Mouse (Mus musculus) hindbrain, embryonic 11.5 days (tissue): ENCODE measurements around the gene Ankrd23. TPM values are rescaled to one million over a fixed set of nuclear protein-coding genes. Genes with fewer than 3 reads are reported as not detected.

Source experiments
- ATAC-seq: fragments of 200-750 bp; cut with Nextera tagmentation; 2 replicates; pipeline ENCODE4 v1.8.0; 2017; ENCODE audit warnings: mild to moderate bottlenecking, moderate TSS enrichment, moderate library complexity; ENCODE audit not compliant: low FRiP score
- DNase-seq: peaks from one replicate; pipeline ENCODE4 v3.0.0-alpha.2; 2015; ENCODE audit warnings: low spot score
- H3K27ac ChIP-seq: fragments of 300-500 bp; sonication (generic); 2 replicates; pipeline ENCODE4 v1.5.1; 2014; ENCODE audit warnings: mild to moderate bottlenecking, low read depth, low read length
- H3K27me3 ChIP-seq: fragments of 300-500 bp; sonication (generic); 2 replicates; pipeline ENCODE4 v1.6.1; 2014; ENCODE audit warnings: mild to moderate bottlenecking, low read length, moderate library complexity, mixed read lengths; ENCODE audit not compliant: control insufficient read depth, insufficient read depth
- H3K36me3 ChIP-seq: fragments of 300-500 bp; sonication (generic); 2 replicates; pipeline ENCODE4 v1.6.1; 2014; ENCODE audit warnings: mild to moderate bottlenecking, low read length, moderate library complexity, mixed read lengths; ENCODE audit not compliant: control insufficient read depth, insufficient read depth
- H3K4me1 ChIP-seq: fragments of 300-500 bp; sonication (generic); replicated peaks from 2 replicates; pipeline ENCODE4 v1.6.1; 2014; ENCODE audit warnings: low read length, mixed read lengths; ENCODE audit not compliant: control insufficient read depth, insufficient read depth
- H3K4me2 ChIP-seq: fragments of 300-500 bp; sonication (generic); replicated peaks from 2 replicates; pipeline ENCODE4 v1.6.1; 2014; ENCODE audit warnings: mild to moderate bottlenecking, low read depth, low read length
- H3K4me3 ChIP-seq: fragments of 300-500 bp; sonication (generic); 2 replicates; pipeline ENCODE4 v1.5.1; 2014; ENCODE audit warnings: low read depth, low read length
- H3K9ac ChIP-seq: fragments of 300-500 bp; sonication (generic); 2 replicates; pipeline ENCODE4 v1.6.1; 2014; ENCODE audit warnings: low read depth, low read length
- H3K9me3 ChIP-seq: fragments of 300-500 bp; sonication (generic); 2 replicates; pipeline ENCODE4 v1.6.1; 2016; ENCODE audit warnings: low read length; ENCODE audit not compliant: control insufficient read depth
- WGBS: fragments of 180-500 bp; shearing (Covaris S2); extraction: QIAGEN DNeasy Blood & Tissue Kit; methylation state at CpG from one replicate; pipeline ENCODE4 v1.1.7; 2014; 5-methylcytosine and 5-hydroxymethylcytosine counted together
- polyA plus RNA-seq: library from polyadenylated mRNA; unstranded; fragments of >200 nt; fragmentation: Nextera tagmentation; extraction: Ambion mirVana; gene quantifications from 2 replicates; pipeline ENCODE4 v1.2.1, GENCODE M21; 2014

Ankrd23 gene
- polyA plus RNA-seq, 1 experiment from 2014 or later: 6.8 TPM

DNA sequence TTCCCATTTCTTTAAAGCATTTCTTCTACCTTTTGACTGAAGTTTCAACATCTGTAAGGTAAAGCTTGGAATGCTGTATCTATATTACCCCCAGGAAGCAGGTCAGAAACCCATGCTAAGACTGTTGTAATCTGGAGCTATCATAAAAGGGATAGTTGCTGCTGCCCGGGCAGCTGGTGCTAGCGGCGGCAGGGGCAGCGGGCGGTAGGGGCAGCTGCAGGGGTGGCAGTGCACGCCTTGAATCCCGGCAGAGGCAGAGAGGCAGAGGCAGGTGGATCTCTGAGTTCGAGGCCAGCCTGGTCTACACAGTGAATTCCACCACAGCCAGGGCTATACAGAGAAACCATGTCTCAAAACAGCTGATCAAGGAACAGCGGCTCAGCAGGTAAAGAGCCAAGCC lies 6.2 kb upstream of the Ankrd23 start:
- Histone ChIP-seq H3K4me1 (no peaks in the 10 kb centered on the region; the same call in 1 of the 2 replicates), H3K9ac (no peak overlapping the region), H3K36me3 (no peaks in the 10 kb centered on the region; the same call in 1 of the 2 replicates), H3K27ac (no peak overlapping the region), H3K4me2 (no peak overlapping the region), H3K9me3 (no peaks in the 10 kb centered on the region), H3K27me3 (no peaks in the 10 kb centered on the region), H3K4me3 (no peak overlapping the region)
- WGBS: 94% methylated on average over 9 of the region's 9 CpGs
- no peak for ATAC-seq
- no peak for DNase-seq

DNA sequence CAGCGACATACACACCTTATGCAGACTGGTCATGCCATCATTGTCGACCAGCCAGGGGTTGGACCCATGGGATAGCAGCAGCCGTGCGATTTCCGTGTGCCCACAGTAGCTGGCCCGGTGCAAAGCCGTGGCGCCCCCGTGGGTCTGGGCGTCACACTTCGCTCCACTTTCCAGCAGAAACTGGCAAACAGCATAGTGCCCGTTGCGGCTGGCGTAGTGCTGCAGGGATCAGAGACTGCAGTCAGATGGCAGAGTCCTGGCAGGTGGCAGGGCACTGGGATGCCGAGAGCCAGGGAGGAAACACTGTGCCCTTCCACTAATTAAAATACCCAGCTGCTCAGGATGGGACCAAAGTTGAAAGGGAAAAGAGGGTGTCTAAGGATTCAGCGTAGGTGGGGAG lies 5.2 kb upstream of the Ankrd23 start:
- no peaks in the 10 kb centered on the region for H3K27me3 ChIP-seq
- no peak overlapping the region for H3K4me2 ChIP-seq
- no peak overlapping the region for H3K4me3 ChIP-seq
- no peaks in the 10 kb centered on the region; the same call in 1 of the 2 replicates for H3K36me3 ChIP-seq
- no peak for ATAC-seq
- DNase-seq: no peak
- no peaks in the 10 kb centered on the region for H3K4me1 ChIP-seq
- H3K9ac ChIP-seq: no peak overlapping the region
- H3K9me3 ChIP-seq: no peaks in the 10 kb centered on the region
- H3K27ac ChIP-seq: no peak overlapping the region
- 96% methylated on average over 16 of the region's 16 CpGs for WGBS

DNA sequence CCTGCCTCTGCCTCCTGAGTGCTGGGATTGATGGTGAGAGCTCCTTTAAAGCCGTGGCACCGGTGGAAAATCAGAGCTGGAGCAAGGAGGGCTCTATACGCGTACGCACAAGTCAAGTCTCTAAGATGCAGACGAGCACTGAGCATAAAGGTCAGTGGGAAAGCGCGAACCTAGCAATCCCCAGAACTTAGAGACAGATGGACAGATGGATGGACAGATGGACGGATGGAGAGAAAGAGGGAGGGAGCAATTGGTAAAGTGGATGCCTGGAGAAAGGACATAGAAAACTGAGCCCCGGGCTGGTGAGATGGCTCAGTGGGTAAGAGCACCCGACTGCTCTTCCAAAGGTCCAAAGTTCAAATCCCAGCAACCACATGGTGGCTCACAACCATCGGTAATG lies 4.1 kb upstream of the Ankrd23 start:
- no peaks in the 10 kb centered on the region for H3K27me3 ChIP-seq
- no peak for DNase-seq
- no peak overlapping the region for H3K9ac ChIP-seq
- no peak overlapping the region for H3K4me2 ChIP-seq
- H3K27ac ChIP-seq: no peak overlapping the region
- no peak for ATAC-seq
- no peak overlapping the region for H3K4me3 ChIP-seq
- no peaks in the 10 kb centered on the region for H3K9me3 ChIP-seq
- 92% methylated on average over 12 of the region's 12 CpGs for WGBS
- H3K36me3 ChIP-seq: no peaks in the 10 kb centered on the region; the same call in 1 of the 2 replicates
- no peaks in the 10 kb centered on the region for H3K4me1 ChIP-seq

DNA sequence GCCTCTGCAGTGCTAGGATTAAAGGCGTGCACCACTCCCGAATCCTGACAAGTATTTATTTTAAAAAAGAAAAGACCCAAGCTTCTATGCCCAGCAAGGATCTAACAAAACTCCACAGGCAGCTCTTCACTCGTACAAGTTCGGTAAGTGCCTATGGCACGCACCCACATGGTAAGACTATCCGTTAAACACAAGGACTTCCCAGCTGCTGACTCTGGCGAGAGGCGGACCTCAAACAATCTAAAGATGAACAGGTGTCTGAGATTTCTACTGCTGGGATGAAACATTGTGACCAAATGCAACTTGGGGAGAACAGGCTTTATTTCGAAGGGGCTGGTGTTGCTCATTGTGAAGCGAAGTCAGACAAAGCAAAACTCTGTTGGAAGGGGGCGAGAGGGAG lies 3.4 kb upstream of the Ankrd23 start:
- H3K27me3 ChIP-seq: no peaks in the 10 kb centered on the region
- H3K4me3 ChIP-seq: no peak overlapping the region
- ATAC-seq (no peak), DNase-seq (no peak)
- no peak overlapping the region for H3K9ac ChIP-seq
- no peaks in the 10 kb centered on the region; the same call in 1 of the 2 replicates for H3K36me3 ChIP-seq
- no peaks in the 10 kb centered on the region for H3K9me3 ChIP-seq
- no peak overlapping the region for H3K4me2 ChIP-seq
- WGBS: 90% methylated on average over 11 of the region's 11 CpGs
- no peak overlapping the region for H3K27ac ChIP-seq
- H3K4me1 ChIP-seq: no peaks in the 10 kb centered on the region

DNA sequence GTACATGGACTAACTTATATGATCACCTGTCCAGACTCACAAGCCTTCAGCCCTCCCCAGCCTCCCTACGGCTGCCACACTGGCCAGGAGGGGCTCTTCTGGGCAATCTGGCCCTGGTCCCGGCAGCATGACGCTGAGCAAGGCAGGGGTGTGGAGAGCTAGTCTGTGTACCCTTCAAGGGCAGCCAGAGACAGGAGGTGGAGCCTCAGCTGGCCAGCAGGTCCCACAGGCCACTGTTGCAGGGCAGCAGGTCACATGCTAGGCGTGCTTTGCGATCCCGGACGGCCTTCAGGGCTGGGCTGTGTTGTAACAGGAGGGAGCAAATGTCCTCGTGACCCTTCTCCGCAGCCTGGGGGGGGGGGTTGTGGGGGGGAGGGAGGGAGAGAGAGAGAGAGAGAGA lies 2.5 kb upstream of the Ankrd23 start, which contains the start of gene Gm42417:
Gene Gm42417, minus strand, starts transcription at position 244 of the 400 bp plus-strand sequence.
- DNase-seq: no peak
- 45% methylated on average over 9 of the region's 9 CpGs for WGBS

DNA sequence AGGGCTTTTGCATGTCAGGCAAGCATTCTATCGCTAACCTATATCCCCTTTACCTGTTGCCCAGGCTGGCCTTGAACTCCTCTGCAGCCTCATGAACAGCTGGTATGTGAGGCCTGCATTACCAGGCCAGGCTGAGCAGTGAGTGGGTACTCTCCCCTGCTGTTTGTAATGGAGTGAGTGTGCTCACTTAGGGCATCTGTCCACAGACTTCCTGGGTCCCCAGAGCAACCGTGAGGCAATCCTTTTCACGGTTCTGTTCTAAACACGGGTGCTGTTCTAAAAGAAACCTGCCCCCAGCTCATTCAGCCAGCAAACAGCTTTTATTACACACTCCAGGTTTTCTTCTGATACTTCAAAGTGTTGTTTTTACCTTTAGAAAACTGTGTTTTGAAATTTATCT lies 2.0 kb upstream of the Ankrd23 start:
- no peak overlapping the region for H3K4me3 ChIP-seq
- no peak overlapping the region for H3K27ac ChIP-seq
- no peaks in the 10 kb centered on the region for H3K27me3 ChIP-seq
- H3K4me2 ChIP-seq: no peak overlapping the region
- WGBS: 88% methylated on average over 4 of the region's 4 CpGs
- ATAC-seq (no peak), DNase-seq (no peak)
- H3K9me3 ChIP-seq: no peaks in the 10 kb centered on the region
- no peaks in the 10 kb centered on the region for H3K4me1 ChIP-seq
- no peak overlapping the region for H3K9ac ChIP-seq
- H3K36me3 ChIP-seq: no peaks in the 10 kb centered on the region; the same call in 1 of the 2 replicates

More for the DNA sequence above, 2.5 kb upstream of the Ankrd23 start, which contains the start of gene Gm42417:
- no peaks in the 10 kb centered on the region for H3K4me1 ChIP-seq
- H3K4me3 ChIP-seq: no peak within 1 kb of the TSS
- H3K27ac ChIP-seq: no peak within 1 kb of the TSS
- H3K9me3 ChIP-seq: no peaks in the 10 kb centered on the region
- no peaks in the 10 kb centered on the region; the same call in 1 of the 2 replicates for H3K36me3 ChIP-seq
- no peaks in the 10 kb centered on the region for H3K27me3 ChIP-seq
- H3K4me2 ChIP-seq: no peak within 1 kb of the TSS
- H3K9ac ChIP-seq: no peak within 1 kb of the TSS
- no peak for ATAC-seq

DNA sequence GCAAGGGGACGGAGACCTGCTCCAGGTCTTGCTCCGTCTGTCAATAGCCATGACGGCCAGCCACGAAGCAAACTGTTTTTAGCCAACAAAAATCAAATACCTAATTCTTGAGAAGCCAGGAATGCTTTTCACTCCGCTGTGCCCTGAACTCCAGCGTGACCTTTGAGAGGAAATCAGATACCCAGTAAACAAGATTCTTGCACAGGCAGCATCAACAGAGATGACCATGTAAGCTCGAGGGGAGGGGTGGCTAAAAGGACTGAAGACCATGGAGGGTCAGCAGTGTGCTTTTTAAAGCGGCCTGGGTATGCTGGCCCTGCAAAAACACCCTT lies 320 bp downstream of the Ankrd23 start:
- Histone ChIP-seq H3K9me3 (no peaks in the 10 kb centered on the region), H3K4me1 (no peaks in the 10 kb centered on the region), H3K4me2 (no peak overlapping the region), H3K27me3 (no peaks in the 10 kb centered on the region), H3K9ac (no peak overlapping the region), H3K4me3 (no peak overlapping the region), H3K36me3 (no peaks in the 10 kb centered on the region), H3K27ac (no peak overlapping the region)
- ATAC-seq: no peak
- no peak for DNase-seq
- WGBS: 72% methylated on average over 8 of the region's 8 CpGs

DNA sequence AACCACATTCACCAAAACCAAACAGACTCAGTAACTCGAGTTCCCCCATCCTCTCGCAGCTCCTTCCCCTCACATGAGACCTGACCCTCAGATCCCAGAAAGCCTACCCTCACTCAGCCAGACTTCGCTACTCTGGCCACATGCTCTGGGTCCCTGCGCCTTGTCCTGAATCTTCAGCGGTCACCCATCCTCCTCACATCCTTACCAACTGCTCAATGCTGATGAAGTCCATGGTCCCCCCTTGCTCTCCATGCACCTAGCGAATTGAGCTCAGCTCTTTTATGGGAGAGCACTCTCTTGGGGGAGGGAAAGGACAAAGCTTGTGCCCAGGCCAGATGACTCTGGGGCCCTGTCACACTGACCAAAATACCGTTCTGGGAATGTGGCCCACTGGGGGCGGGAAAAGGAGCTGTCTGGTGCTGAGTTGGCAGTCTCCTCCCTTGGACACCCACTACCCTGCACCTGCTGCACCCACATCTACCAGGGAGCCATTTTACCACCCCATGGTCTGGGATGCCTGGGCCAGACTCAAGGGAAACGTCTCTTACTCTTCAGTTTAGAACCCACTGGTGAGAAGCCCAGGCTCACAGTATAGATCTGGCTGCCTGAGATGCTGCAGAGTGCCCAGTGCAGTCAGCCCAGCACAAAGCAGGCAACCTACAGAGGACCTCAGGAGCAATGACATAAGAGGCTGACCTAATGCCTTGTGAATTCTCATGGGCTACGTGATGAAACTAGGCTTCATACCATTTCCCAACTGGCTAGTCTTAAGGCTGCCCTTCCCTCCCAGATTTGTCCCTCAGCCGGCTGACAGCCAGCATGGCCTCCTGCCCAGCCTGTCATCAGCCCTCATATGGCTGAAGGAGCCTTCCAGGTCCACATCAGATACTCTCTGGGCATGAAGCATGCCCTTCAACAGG lies 946 bp downstream of the Ankrd23 start:
- H3K27me3 ChIP-seq: no peaks in the 10 kb centered on the region
- DNase-seq (no peak), ATAC-seq (no peak)
- 84% methylated on average over 11 of the region's 11 CpGs for WGBS
- H3K4me3 ChIP-seq: no peak overlapping the region
- H3K9me3 ChIP-seq: no peaks in the 10 kb centered on the region
- no peaks in the 10 kb centered on the region for H3K4me1 ChIP-seq
- no peak overlapping the region for H3K9ac ChIP-seq
- H3K36me3 ChIP-seq: no peaks in the 10 kb centered on the region
- no peak overlapping the region for H3K27ac ChIP-seq
- no peak overlapping the region for H3K4me2 ChIP-seq

DNA sequence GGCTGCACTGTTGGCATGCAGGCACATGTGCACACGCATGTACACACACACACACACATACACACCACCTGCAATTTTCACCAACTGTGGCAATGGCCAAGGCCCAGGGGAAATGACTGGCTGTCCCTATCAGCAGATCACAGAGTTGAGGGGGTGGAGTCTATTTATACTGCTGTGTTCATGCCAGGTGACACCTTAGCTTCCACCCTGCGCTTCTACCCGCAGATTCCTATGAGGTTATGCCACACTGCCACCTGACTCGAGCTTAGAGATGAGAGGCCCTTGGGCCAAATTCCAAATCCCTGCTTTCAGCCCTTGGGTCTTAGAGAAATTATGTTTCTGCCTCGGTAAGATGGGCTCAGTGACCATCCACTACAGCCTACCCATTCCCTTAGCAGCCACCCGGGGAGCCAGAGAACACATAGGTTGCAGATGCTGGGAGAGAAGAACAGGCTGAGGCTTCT lies 2.1 kb downstream of the Ankrd23 start:
- no peak for ATAC-seq

More for the DNA sequence above, 2.1 kb downstream of the Ankrd23 start:
- no peaks in the 10 kb centered on the region for H3K27me3 ChIP-seq
- H3K9me3 ChIP-seq: no peaks in the 10 kb centered on the region
- no peaks in the 10 kb centered on the region for H3K4me1 ChIP-seq
- 87% methylated on average over 6 of the region's 6 CpGs for WGBS
- H3K4me3 ChIP-seq: no peak overlapping the region
- H3K9ac ChIP-seq: no peak overlapping the region
- no peak overlapping the region for H3K27ac ChIP-seq
- no peak overlapping the region for H3K4me2 ChIP-seq
- no peak for DNase-seq
- H3K36me3 ChIP-seq: no peaks in the 10 kb centered on the region
